Mouse (Mus musculus): ENCODE measurements around the gene Atf6.

- TF ChIP-seq CTCF (IDR thresholded peaks at IDR 0.05; ENCODE audit: low read depth, low read length) (no peak), POLR2A (IDR thresholded peaks at IDR 0.05; ENCODE audit: borderline replicate concordance, low read depth, low read length) (no peak)
These were observed 8.7 kb downstream of the Atf6 start for GRCm38 (mm10) chr1:170858872-170859271.
